Mouse (Mus musculus) olfactory bulb, adult 2 months (tissue): ENCODE measurements at regions not wholly inside any gene's neighbourhood (a gene's known extent, or its start where the extent isn't known, plus 50 kb on each side); places are given as distances from the start of the nearest gene placed in this dataset.

Experiments used
- H3K27ac ChIP-seq: fragments of 200-500 bp; 2 replicates; pipeline ENCODE4 v1.5.1; 2012; ENCODE audit warnings: low read depth, low read length; ENCODE audit not compliant: insufficient read depth
- H3K4me1 ChIP-seq: fragments of 200-500 bp; 2 replicates; pipeline ENCODE4 v1.6.1; 2012; ENCODE audit warnings: low read length; ENCODE audit not compliant: control insufficient read depth, insufficient read depth
- H3K4me3 ChIP-seq: fragments of 200-500 bp; 2 replicates; pipeline ENCODE4 v1.5.1; 2012; ENCODE audit warnings: mild to moderate bottlenecking, low read depth, low read length, moderate library complexity; ENCODE audit not compliant: insufficient read depth
- CTCF ChIP-seq: fragments of 200-500 bp; IDR thresholded peaks from 2 replicates; pipeline ENCODE4 v1.5.1; 2012; ENCODE audit warnings: low read depth, mild to moderate bottlenecking, low read length, moderate library complexity; ENCODE audit not compliant: insufficient read depth
- POLR2A ChIP-seq: fragments of 200-500 bp; IDR thresholded peaks from 2 replicates; pipeline ENCODE4 v1.6.1; 2012; ENCODE audit warnings: mild to moderate bottlenecking, low read depth, low read length, moderate library complexity; ENCODE audit not compliant: insufficient read depth
- WGBS: fragments of 180-500 bp; shearing (Covaris S2); methylation state at CpG from one replicate; pipeline ENCODE4 v1.1.7; 2018; 5-methylcytosine and 5-hydroxymethylcytosine counted together

- H3K4me3 ChIP-seq: no peak overlapping the region
- no peaks in the 10 kb centered on the region for H3K4me1 ChIP-seq
- 95% methylated on average over 9 of the region's 9 CpGs for WGBS
- TF ChIP-seq POLR2A (no peak), CTCF (no peak)
- no peak overlapping the region for H3K27ac ChIP-seq
Observed at GRCm38 (mm10) chr12:80040233-80040632, 72.6 kb downstream of the Zfp36l1 start.

DNA sequence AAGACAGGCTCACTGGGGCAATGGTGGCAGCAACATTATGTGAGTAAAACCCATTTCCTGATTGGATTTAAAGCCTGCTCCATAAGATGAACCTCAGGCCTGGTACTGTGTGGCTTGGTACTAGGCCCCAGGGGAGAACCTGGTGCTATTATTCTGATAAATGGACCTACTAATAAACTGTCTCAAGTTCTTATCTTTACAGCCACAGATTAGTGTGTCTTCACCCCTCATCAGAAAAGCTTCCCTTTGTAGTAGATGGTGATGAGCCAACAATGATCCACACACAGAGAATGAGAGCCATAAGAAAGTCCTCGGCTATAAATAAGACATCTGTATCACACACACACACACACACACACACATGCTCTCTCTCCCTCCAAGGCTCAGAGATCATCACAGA is 73.7 kb downstream of the Zfp36l1 start:
- H3K4me1 ChIP-seq: no peaks in the 10 kb centered on the region
- H3K4me3 ChIP-seq: no peak overlapping the region
- TF ChIP-seq CTCF (no peak), POLR2A (no peak)
- H3K27ac ChIP-seq: no peak overlapping the region
- WGBS: 90% methylated on average over 1 of the region's 1 CpGs

- Histone ChIP-seq H3K4me1 (no peaks in the 10 kb centered on the region), H3K27ac (no peak overlapping the region), H3K4me3 (no peak overlapping the region)
- TF ChIP-seq CTCF: no peak
- 82% methylated on average over 6 of the region's 6 CpGs for WGBS
Observed at GRCm38 (mm10) chr12:80035500-80036271, 77.1 kb downstream of the Zfp36l1 start.

DNA sequence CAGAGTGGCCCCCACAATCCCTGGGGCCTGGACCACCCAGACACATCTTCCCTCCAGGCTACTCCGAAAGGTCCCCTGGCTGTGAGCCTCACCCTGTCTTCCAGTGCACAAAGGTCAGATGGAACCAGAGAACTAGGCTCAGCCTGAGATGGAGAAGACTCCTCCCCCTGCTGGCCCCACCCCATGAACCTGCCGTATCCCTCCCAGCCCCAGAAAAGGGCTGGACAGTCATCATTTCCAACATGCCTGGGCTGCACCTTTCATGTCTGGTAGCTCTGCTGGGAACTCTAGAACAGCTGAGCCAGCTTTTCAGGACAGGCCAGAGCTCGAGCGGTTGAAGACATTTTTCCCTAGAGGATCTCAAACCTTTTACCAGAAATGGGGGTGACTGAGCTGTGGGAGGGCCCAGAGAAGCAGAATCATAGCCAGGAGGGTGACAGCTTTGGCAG is 77.8 kb downstream of the Zfp36l1 start:
- Histone ChIP-seq H3K27ac (no peak overlapping the region), H3K4me3 (no peak overlapping the region), H3K4me1 (no peaks in the 10 kb centered on the region)
- 71% methylated on average over 4 of the region's 4 CpGs for WGBS
- TF ChIP-seq POLR2A: no peak
- TF ChIP-seq CTCF: no peak

DNA sequence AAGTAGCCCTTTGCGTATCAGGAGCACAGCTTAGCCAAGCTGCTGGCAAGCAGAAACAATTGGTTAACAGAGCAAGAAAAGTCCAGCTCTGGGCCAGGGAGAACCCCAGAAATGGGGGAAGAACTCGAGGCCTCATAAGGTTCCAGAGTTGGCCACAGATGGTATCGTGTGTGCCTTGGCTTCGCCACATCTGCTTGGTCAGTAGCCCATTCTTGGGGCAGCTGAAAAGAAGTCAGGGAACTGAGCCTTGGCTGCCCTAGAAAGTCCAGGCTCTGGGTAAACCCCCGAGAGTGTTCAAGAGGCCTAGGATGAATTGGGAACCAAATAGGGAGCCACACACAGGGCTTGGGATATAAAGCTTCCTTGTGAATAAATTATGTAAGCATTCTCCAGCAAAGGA is 78.7 kb downstream of the Zfp36l1 start:
- WGBS: 80% methylated on average over 5 of the region's 5 CpGs
- H3K27ac ChIP-seq: no peak overlapping the region
- H3K4me3 ChIP-seq: no peak overlapping the region
- no peaks in the 10 kb centered on the region for H3K4me1 ChIP-seq
- TF ChIP-seq POLR2A: no peak
- TF ChIP-seq CTCF: no peak

DNA sequence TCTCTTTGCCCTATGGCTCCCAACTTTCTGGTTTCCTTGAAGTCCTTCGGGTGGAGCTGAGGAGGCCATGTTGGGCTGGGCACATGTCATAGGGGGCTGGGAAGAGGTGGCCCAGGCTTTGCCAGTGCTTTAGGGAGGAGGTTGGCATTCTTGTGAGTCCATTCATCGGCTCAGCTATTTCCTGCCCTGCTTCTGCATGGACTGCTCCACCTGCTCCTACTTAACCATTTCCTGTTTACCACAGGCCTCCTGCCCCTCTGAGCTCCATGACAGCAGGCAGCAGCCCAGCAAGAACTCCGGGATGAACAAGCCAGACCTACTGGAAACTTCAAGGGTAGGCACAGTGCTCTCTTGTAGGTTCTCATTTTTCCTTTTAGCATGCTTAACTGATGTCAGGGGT is 80.3 kb downstream of the Zfp36l1 start:
- TF ChIP-seq CTCF (no peak), POLR2A (no peak)
- WGBS: 64% methylated on average over 3 of the region's 3 CpGs

DNA sequence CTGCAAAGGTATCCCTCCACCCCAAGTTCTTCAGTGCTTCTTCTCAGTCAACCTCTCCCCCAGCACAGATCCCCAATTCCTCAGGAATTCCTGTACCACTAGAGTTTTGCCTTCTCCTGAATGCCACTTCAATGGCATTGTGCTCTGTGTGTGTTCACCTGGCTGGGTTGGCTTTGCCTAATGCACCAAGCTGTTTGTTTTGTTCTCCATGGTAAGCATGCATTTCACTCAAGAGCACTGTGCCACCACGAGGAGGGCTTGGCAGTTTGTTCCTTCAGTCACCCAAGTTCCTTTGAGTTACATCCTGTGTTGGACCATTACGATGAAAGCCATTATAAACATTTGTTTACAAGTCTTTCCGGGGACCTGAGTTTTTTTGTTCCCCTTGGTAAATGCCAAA is 84.5 kb downstream of the Zfp36l1 start:
- TF ChIP-seq POLR2A (no peak), CTCF (no peak)
- 70% methylated on average over 3 of the region's 3 CpGs for WGBS
- Histone ChIP-seq H3K27ac (no peak overlapping the region), H3K4me1 (no peaks in the 10 kb centered on the region), H3K4me3 (no peak overlapping the region)

More for the DNA sequence above, 80.3 kb downstream of the Zfp36l1 start:
- H3K27ac ChIP-seq: no peak overlapping the region
- H3K4me1 ChIP-seq: no peaks in the 10 kb centered on the region
- no peak overlapping the region for H3K4me3 ChIP-seq

DNA sequence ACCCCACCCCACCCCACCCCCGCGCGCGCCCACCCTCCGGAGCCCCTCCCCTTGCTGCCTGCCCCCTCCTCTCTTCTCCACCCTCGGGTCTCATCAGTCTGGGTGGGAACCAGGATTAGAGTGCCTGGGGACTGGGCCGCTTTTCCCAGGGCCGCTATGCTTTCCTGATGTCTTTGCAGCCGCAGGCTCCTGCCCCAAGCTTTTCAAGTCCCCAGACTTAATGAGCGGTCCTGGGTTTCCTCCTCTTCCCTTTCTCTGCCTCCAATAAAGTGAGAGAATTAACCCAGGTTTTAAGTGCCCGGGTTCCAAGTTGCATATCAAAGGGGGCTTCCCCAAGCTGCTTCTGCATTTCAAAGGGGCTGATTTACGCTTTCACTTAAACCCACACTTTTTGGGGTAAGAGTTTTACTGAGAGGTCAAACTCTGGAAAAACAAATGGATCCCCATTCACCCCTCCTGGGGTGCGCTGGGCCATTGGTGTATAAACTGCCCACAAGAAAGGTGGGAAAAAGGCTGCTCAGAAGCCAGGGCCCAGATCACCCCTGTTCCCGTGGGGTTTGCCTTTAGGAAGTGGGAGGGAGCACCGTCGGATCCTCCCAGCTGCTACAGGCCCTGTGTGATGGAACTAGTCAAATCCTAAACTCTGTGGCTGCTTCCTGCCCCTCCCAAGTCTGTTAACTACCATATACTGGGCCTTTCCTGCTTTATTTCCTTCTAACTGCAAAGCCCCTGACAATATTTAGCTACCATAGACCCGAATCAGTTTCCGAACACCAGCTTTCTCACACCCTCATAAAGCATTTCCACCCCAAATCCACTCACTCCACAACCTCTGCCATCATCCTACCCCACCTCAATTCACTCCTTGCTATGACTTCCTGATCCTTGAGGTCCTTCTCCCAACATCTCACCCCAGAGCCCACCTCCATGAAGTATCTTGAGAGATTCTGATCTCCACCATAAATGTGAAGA is 89.4 kb downstream of the Zfp36l1 start:
- no peak overlapping the region for H3K4me3 ChIP-seq
- no peak overlapping the region for H3K27ac ChIP-seq
- 47% methylated on average over 18 of the region's 18 CpGs for WGBS
- TF ChIP-seq CTCF (no peak), POLR2A (no peak)
- peaks cover 7% of the 10 kb centered on the region; the same call in 1 of the 2 replicates for H3K4me1 ChIP-seq
